Mouse (Mus musculus): ENCODE measurements around the gene Nfe2l1.
A peak's percentile ranks its signal among the peaks of the same experiment; 100 is the strongest.
"Not testable (repeated sequence)": the region's sequence is repeated elsewhere in the genome, so short reads cannot be mapped to it uniquely, and the experiment has no call there.

The Nfe2l1 gene

GRCm38 (mm10) chr11:96829813-96830538 lies at the start of gene Nfe2l1:
TSS of gene Nfe2l1 (minus strand) at chr11:96829968.
- DNase-seq (ENCODE audit: low read depth, low spot score), result peak; percentile 99

- DNase-seq (ENCODE audit: low read depth, low spot score), result no peak
Observed at GRCm38 (mm10) chr11:96879359-96879758, 49.6 kb upstream of the Nfe2l1 start.

- no peak for DNase-seq (ENCODE audit: low read depth, low spot score)
Observed at GRCm38 (mm10) chr11:96878715-96879114, 48.9 kb upstream of the Nfe2l1 start.

DNA sequence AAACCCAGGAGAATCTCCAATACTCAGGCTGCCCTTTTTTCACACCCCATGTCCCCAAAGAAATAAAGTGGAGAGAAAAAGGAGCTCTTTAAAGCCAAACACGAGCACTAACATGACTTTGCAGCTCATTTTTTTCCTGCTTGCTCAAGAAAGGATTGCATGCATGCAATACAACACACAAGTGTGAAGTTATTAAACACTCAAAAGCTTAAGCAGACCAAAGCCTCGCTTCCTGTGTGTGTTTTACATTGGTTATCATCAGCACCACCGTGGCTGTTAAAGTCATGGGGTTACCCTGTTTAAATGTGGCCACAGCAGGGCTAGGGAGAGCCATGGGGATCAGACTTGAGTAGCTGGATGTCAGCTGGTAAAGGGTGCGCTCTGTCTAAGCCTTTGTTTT lies 47.3 kb upstream of the Nfe2l1 start:
- no peak for DNase-seq (ENCODE audit: low read depth, low spot score)

GRCm38 (mm10) chr11:96876300-96877040 lies 46.7 kb upstream of the Nfe2l1 start:
- DNase-seq (ENCODE audit: low read depth, low spot score), result no peak

DNA sequence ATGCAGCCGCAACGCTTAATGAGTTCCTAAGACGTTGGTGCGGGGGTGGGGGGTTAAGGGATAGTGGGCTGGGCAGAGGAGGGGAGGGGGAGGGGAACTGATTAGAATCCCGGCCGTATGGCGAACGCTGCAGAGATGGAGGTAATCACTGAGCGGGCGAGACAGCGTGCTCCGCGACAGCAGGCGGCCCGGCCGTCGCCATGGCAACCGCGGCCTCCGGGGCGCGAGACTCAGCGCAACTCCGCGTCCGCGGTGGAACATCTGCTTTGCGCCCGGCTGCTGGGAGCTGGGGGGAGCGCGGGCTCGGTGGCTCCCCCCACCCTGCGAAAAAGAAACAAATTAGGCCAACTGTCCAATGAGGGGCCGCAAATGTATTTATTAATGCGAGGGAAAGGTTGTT lies 46.0 kb upstream of the Nfe2l1 start:
- peak; percentile 82 for DNase-seq (ENCODE audit: low read depth, low spot score)

DNA sequence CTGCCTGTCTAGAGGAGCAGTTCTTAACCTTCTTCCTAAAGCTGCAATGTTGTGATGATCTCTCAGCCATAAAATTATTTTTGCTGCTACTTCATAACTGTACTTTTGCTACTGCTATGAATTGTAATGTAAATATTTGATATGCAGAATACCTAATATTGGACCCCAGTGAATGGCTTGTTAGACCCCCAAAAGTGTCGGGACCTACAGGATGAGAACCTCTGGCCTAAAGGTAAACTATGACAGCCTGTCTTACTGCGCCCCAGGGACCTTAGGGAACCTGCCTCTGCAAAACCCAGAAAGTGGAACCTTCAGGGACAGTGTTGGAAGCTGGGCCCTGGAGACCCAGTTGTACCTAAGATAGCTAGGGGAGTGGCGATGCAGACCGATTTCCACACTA lies 45.5 kb upstream of the Nfe2l1 start:
- DNase-seq (ENCODE audit: low read depth, low spot score), result no peak

DNA sequence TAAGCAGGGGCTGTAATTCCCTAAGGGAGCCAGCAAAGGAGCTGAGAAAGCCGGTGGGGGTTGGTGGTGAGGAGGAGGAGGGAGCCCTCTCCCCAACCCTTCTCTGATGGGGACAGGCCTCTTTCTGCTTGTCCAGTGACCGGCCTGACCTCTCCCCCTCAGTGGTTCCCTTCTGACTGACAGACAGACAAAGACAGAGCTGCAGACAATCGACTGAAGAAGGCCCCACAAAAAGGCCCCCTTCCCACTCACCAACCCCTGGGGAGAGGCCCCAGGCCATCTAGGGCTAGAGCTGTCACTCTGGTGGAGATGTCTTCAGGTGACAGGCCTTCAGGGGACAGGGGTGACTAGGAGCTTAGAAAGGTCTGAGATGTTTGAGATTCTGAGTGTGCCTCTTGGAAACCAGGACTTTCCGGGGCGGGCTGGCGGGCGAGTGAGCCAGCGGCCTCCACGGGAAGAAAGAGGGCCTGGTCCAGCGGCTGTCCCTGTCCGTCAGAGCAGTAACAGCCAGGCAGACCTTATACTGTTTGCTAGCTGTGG lies 43.9 kb upstream of the Nfe2l1 start:
- DNase-seq (ENCODE audit: low read depth, low spot score), result no peak

DNA sequence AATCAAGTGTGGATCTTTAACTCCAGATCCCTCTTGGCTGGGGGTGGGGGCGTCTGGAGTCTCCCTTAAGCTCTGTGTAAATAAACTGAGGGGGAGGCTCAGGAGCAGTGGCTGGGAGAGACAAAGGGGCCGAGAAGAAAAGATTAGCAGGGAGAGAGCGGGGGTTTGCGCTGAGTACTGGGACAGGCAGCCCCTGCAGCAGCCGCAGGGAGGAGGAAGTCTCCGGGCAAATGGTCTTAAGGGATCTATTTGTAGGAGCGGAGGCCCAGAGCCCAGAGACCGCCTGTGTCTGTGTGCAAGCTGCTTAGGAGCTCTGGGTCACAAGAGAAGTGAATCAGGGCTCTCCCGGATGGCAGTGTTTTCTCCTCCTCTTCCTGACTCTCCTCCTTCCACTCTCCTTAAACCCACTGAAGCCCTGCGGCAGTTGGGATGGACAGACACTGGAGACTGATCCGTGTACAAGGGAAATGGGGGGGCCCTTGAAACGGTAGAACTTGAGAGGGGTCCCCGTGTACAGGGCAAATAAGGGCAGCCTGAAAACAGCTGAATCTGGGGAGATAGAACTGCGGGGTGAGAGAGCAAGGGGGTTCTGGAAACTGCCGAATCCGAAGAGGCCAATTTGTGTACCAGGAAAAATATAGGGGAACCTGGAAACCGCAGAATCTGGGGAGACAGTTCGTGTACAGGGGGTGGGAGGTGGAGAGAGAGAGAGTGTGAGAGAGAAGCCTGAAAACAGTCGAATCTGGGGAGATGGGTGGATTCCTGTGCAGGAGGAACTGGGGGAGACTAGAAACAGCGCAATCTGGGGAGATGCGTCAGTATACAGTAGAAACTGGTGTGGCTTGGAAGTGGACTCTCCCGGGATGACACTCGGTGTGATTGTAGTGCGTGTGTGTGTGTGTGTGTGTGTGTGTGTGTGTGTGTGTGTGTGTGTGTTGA lies 42.9 kb upstream of the Nfe2l1 start:
- no peak for DNase-seq (ENCODE audit: low read depth, low spot score)

GRCm38 (mm10) chr11:96867149-96867548 lies 37.4 kb upstream of the Nfe2l1 start:
- peak; percentile 86 for DNase-seq (ENCODE audit: low read depth, low spot score)

DNA sequence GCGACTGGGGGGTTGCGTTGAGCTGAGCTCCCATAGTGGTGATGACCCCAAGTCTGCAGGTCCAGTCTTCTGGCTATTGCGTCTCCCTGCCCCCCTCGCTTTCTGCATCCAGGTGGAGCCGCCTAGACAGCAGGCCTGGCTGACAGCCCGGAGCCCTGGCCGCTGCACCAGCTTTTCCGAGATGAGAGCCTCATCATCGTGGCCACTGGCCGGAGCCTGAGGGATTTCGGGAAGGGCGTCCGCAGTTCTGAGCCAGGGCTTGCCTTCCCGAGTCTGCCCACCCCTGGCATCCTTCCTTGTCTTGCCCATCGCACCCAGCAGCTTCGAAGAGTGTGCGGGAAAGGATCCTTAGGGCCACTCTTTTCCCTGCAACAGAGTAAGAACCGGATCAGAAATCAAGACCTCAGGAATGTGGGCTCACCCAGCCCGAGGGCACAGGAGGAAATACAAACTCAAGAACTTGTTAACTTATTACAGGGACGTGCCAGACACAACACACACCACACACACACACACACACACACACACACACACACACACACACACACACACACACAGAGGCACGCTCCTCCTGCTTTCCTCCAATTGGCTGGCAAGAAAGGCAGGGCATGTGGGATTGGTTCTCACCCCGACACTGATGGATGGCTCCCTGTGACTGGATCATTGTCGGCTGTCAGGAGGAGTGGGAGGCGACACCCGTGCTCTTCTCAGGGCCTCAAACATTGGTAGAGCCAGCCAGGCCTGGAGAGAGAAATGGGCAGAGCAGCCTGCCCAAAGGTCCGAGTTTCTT lies 33.6 kb upstream of the Nfe2l1 start:
- no peak for DNase-seq (ENCODE audit: low read depth, low spot score)

GRCm38 (mm10) chr11:96862534-96862933 lies 32.8 kb upstream of the Nfe2l1 start:
- no peak for DNase-seq (ENCODE audit: low read depth, low spot score)

DNA sequence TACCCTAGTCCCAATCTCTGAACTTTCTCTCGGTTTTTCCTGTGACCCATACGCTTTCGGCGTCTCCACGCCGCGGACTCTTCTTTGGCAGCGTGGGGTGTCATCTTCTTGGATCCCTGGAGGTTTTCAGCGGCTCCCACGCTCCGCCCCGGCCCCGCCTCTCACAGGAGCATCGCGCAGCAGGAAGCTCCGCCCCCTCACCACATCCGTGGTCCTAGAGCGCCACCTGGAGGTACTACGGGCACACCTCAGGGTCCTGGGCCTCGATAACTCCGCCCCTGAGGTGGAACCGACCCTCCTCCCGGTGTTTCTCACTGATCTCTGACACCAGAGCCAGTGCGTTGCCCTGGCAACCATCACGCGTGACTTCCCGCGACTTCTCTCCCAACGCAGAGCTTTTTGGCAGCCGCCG lies 32.1 kb upstream of the Nfe2l1 start:
- peak; percentile 96 for DNase-seq (ENCODE audit: low read depth, low spot score)

GRCm38 (mm10) chr11:96861446-96861845 lies 31.7 kb upstream of the Nfe2l1 start:
- no peak for DNase-seq (ENCODE audit: low read depth, low spot score)

DNA sequence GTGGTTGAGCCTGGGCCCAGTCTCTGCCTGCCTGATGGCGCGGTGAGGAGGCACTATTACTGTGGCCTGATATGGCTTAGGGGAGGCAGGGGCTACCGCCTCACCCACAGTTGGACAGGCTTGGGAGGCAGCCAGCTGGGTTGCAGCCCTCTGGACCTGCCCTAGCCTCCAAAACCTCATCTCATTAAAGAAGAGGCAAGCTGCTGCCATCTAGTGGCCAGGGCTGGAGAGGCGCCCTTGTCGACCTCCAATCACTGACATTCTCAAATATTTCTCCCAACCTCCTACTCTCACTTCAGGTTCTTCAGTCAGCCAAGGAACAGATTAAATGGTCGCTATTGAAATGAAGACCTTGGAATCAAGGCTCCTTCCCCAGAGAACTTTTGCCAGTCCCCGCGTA lies 30.8 kb upstream of the Nfe2l1 start:
- DNase-seq (ENCODE audit: low read depth, low spot score), result peak; percentile 80

DNA sequence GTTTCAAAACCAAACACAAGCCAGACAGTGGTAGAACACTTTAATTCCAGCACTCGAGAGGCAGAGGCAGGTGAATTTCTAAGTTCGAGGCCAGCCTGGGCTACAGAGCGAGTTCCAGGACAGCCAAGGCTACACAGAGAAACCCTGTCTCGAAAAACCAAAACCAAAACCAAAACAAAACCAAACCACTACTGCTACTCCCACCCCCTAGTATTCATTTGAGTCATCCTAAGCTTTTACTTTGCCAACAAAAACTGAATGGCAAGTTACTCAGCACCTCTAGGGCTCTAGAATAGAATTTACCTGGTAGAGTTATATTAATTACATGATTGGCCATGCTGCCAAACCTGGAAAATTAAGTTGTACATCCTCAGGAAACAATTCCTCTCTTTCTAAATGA lies 29.9 kb upstream of the Nfe2l1 start:
- no peak for DNase-seq (ENCODE audit: low read depth, low spot score)

DNA sequence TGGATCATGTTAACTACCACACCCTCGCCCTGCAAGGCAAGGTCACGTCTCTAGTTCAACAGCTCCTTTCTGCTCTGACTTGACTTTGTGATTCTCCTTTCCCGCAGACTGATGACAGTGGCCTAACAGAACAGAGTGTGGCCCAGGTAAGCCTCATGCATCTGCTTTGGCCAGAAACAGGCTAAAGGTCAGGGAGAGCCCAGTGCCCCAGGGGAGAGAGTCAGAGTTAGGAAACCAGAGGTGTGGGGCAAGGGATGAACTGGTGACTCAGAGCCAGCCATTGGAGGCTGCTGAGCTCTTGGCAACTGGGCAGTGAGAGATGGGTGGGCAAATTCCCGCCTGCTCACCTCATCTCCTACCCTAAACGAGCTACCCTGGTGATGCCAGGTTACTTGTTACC lies 27.7 kb upstream of the Nfe2l1 start:
- no peak for DNase-seq (ENCODE audit: low read depth, low spot score)

GRCm38 (mm10) chr11:96849681-96850467 lies 20.1 kb upstream of the Nfe2l1 start, which contains the start of gene Copz2:
TSS of gene Copz2 (plus strand) at chr11:96849870.
- no peak for DNase-seq (ENCODE audit: low read depth, low spot score)

DNA sequence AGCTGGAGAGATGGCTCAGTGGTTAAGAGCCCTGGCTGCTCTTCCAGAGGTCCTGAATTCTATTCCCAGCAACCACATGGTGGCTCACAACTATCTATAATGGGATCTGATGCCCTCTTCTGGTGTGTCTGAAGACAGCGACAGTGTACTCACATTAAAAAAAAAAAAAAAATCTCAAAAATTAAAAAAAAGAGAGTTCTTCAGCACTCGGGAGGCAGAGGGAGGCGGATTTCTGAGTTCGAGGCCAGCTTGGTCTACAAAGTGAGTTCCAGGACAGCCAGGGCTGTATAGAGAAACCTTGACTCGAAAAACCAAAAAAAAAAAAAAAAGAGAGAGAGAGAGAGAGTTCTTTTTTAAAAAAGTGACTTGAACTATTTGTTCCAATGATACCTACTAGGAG lies 19.4 kb upstream of the Nfe2l1 start:
- not testable (repeated sequence) for DNase-seq (ENCODE audit: low read depth, low spot score)

DNA sequence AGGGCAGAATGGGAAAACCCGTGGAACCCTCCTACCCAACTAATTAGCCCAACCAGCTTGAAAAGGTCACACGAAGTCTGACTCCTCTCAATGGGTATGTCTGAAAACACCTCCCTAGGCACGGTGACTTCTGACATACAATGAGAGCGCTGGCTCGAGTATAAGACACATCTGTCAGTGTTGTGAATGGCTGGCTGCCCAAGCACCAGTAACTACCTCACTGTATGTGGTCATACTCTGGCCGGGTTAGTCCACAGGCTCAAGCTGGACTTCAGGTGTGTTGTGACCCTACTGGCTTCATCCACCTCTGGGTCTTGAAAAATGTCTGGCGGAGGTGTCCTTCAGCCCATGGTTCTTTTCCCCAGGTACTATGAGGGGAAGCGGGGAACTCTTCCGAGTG lies 18.9 kb upstream of the Nfe2l1 start:
- DNase-seq (ENCODE audit: low read depth, low spot score), result no peak

Data from forelimb bud, embryonic 11.5 days (tissue).